Mouse (Mus musculus) midbrain, embryonic 15.5 days (tissue): Measurements from ENCODE around the gene Erbb4. TPM values are rescaled to one million over a fixed set of nuclear protein-coding genes. Genes with fewer than 3 reads are reported as not detected.

ENCODE experiments used
- ATAC-seq: fragments of 200-750 bp; cut with Nextera tagmentation; replicated peaks from 2 replicates; pipeline ENCODE4 v1.8.0; 2017; ENCODE audit warnings: moderate TSS enrichment
- H3K27ac ChIP-seq: fragments of 300-500 bp; sonication (generic); 2 replicates; pipeline ENCODE4 v1.5.1; 2015; ENCODE audit warnings: mild to moderate bottlenecking, inconsistent platforms
- H3K27me3 ChIP-seq: fragments of 300-500 bp; sonication (generic); replicated peaks from 2 replicates; pipeline ENCODE4 v1.6.1; 2015; ENCODE audit warnings: inconsistent platforms
- H3K36me3 ChIP-seq: fragments of 300-500 bp; sonication (generic); replicated peaks from 2 replicates; pipeline ENCODE4 v1.6.1; 2015; ENCODE audit warnings: inconsistent platforms
- H3K4me1 ChIP-seq: fragments of 300-500 bp; sonication (generic); 2 replicates; pipeline ENCODE4 v1.6.1; 2015; ENCODE audit warnings: inconsistent platforms
- H3K4me2 ChIP-seq: fragments of 300-500 bp; sonication (generic); 2 replicates; pipeline ENCODE4 v1.6.1; 2015; ENCODE audit warnings: inconsistent platforms, mild to moderate bottlenecking, moderate library complexity
- H3K4me3 ChIP-seq: fragments of 300-500 bp; sonication (generic); 2 replicates; pipeline ENCODE4 v1.5.1; 2015; ENCODE audit warnings: mild to moderate bottlenecking, inconsistent platforms
- H3K9ac ChIP-seq: fragments of 300-500 bp; sonication (generic); 2 replicates; pipeline ENCODE4 v1.6.1; 2015; ENCODE audit warnings: mild to moderate bottlenecking, inconsistent platforms
- H3K9me3 ChIP-seq: fragments of 300-500 bp; sonication (generic); 2 replicates; pipeline ENCODE4 v1.6.1; 2016; ENCODE audit warnings: inconsistent platforms
- WGBS: fragments of 180-500 bp; shearing (Covaris S2); methylation state at CpG from one replicate; pipeline ENCODE4 v1.1.7; 2015; ENCODE audit warnings: mixed read lengths; 5-methylcytosine and 5-hydroxymethylcytosine counted together
- polyA plus RNA-seq: library from polyadenylated mRNA; unstranded; fragments of >200 nt; fragmentation: Nextera tagmentation; extraction: Ambion mirVana; gene quantifications from 2 replicates; pipeline ENCODE4 v1.2.1, GENCODE M21; 2015

Gene Erbb4
- polyA plus RNA-seq, 1 experiment from 2014 or later, result 15.9 TPM

GRCm38 (mm10) chr1:68115721-68116120 lies 992.1 kb downstream of the Erbb4 start:
- no peaks in the 10 kb centered on the region for H3K4me1 ChIP-seq
- no peak for ATAC-seq
- H3K9me3 ChIP-seq, result no peaks in the 10 kb centered on the region
- H3K27me3 ChIP-seq, result no peaks in the 10 kb centered on the region
- H3K4me2 ChIP-seq, result no peak overlapping the region
- no peak overlapping the region for H3K4me3 ChIP-seq
- H3K9ac ChIP-seq, result no peak overlapping the region
- 80% methylated on average over 5 of the region's 5 CpGs for WGBS
- no peak overlapping the region for H3K27ac ChIP-seq
- no peaks in the 10 kb centered on the region for H3K36me3 ChIP-seq

- Histone ChIP-seq H3K27ac (no peak overlapping the region), H3K4me2 (no peak overlapping the region), H3K4me1 (no peaks in the 10 kb centered on the region), H3K4me3 (no peak overlapping the region), H3K9me3 (no peaks in the 10 kb centered on the region), H3K9ac (no peak overlapping the region), H3K36me3 (no peaks in the 10 kb centered on the region), H3K27me3 (no peaks in the 10 kb centered on the region)
- WGBS, result 71% methylated on average over 3 of the region's 3 CpGs
- ATAC-seq, result no peak
Observed at GRCm38 (mm10) chr1:68106543-68106860, 1001.4 kb downstream of the Erbb4 start.

GRCm38 (mm10) chr1:68105834-68106542 lies 1001.9 kb downstream of the Erbb4 start:
- WGBS, result 62% methylated on average over 7 of the region's 7 CpGs
- no peak for ATAC-seq
- Histone ChIP-seq H3K36me3 (no peaks in the 10 kb centered on the region), H3K9me3 (no peaks in the 10 kb centered on the region), H3K9ac (no peak overlapping the region), H3K27me3 (no peaks in the 10 kb centered on the region), H3K27ac (no peak overlapping the region), H3K4me3 (no peak overlapping the region), H3K4me2 (no peak overlapping the region), H3K4me1 (no peaks in the 10 kb centered on the region)

GRCm38 (mm10) chr1:68089623-68090022 lies 1018.2 kb downstream of the Erbb4 start:
- no peak overlapping the region for H3K4me3 ChIP-seq
- no peaks in the 10 kb centered on the region for H3K9me3 ChIP-seq
- no peak overlapping the region for H3K27ac ChIP-seq
- no peaks in the 10 kb centered on the region for H3K36me3 ChIP-seq
- no peak overlapping the region for H3K4me2 ChIP-seq
- H3K9ac ChIP-seq, result no peak overlapping the region
- ATAC-seq, result no peak
- 17% methylated on average over 1 of the region's 1 CpGs for WGBS
- H3K27me3 ChIP-seq, result no peaks in the 10 kb centered on the region
- H3K4me1 ChIP-seq, result no peaks in the 10 kb centered on the region

- WGBS, result 59% methylated on average over 4 of the region's 4 CpGs
- no peak for ATAC-seq
Observed at GRCm38 (mm10) chr1:68056494-68056893, 1051.4 kb downstream of the Erbb4 start.

GRCm38 (mm10) chr1:68054715-68055114 lies 1053.1 kb downstream of the Erbb4 start:
- ATAC-seq, result no peak
- WGBS, result 75% methylated on average over 3 of the region's 3 CpGs
- Histone ChIP-seq H3K27me3 (no peaks in the 10 kb centered on the region), H3K9me3 (no peaks in the 10 kb centered on the region), H3K4me3 (no peak overlapping the region), H3K4me2 (no peak overlapping the region), H3K9ac (no peak overlapping the region), H3K27ac (no peak overlapping the region), H3K4me1 (peaks cover 2% of the 10 kb centered on the region; the same call in 1 of the 2 replicates), H3K36me3 (no peaks in the 10 kb centered on the region)

More at GRCm38 (mm10) chr1:68056494-68056893, 1051.4 kb downstream of the Erbb4 start:
- no peak overlapping the region for H3K4me3 ChIP-seq
- no peaks in the 10 kb centered on the region for H3K9me3 ChIP-seq
- no peak overlapping the region for H3K27ac ChIP-seq
- H3K36me3 ChIP-seq, result no peaks in the 10 kb centered on the region
- H3K9ac ChIP-seq, result no peak overlapping the region
- H3K4me1 ChIP-seq, result no peaks in the 10 kb centered on the region
- H3K4me2 ChIP-seq, result no peak overlapping the region
- H3K27me3 ChIP-seq, result no peaks in the 10 kb centered on the region

- Histone ChIP-seq H3K4me1 (peaks cover 11% of the 10 kb centered on the region), H3K36me3 (no peaks in the 10 kb centered on the region), H3K4me2 (no peak overlapping the region), H3K27me3 (no peaks in the 10 kb centered on the region), H3K4me3 (no peak overlapping the region), H3K27ac (0 out of 2 replicates have a peak overlapping the region, but pooled peaks have one; percentile 25), H3K9ac (no peak overlapping the region), H3K9me3 (no peaks in the 10 kb centered on the region)
- WGBS, result 54% methylated on average over 6 of the region's 6 CpGs
- no peak for ATAC-seq
Observed at GRCm38 (mm10) chr1:68049856-68050255, 1058.0 kb downstream of the Erbb4 start.

GRCm38 (mm10) chr1:68047139-68047538 lies 1060.7 kb downstream of the Erbb4 start:
- peak overlapping the region; percentile 32 for H3K4me3 ChIP-seq
- peaks cover 11% of the 10 kb centered on the region for H3K4me1 ChIP-seq
- WGBS, result 5% methylated on average over 5 of the region's 5 CpGs
- no peak overlapping the region for H3K9ac ChIP-seq
- H3K9me3 ChIP-seq, result no peaks in the 10 kb centered on the region
- peak overlapping the region; percentile 48 for H3K4me2 ChIP-seq
- peak overlapping the region; percentile 48 for H3K27ac ChIP-seq
- no peaks in the 10 kb centered on the region for H3K36me3 ChIP-seq
- ATAC-seq, result peak; percentile 86
- H3K27me3 ChIP-seq, result no peaks in the 10 kb centered on the region

- peak overlapping the region; percentile 48 for H3K27ac ChIP-seq
- H3K9ac ChIP-seq, result peak overlapping the region; percentile 27; the same call in 1 of the 2 replicates
- peak overlapping the region; percentile 48 for H3K4me2 ChIP-seq
- H3K27me3 ChIP-seq, result no peaks in the 10 kb centered on the region
- H3K9me3 ChIP-seq, result no peaks in the 10 kb centered on the region
- no peaks in the 10 kb centered on the region for H3K36me3 ChIP-seq
- H3K4me1 ChIP-seq, result peaks cover 11% of the 10 kb centered on the region
- under 1% methylated on average over 7 of the region's 7 CpGs for WGBS
- peak; percentile 95 for ATAC-seq
- peak overlapping the region; percentile 32 for H3K4me3 ChIP-seq
Observed at GRCm38 (mm10) chr1:68046551-68046970, 1061.3 kb downstream of the Erbb4 start.

- no peaks in the 10 kb centered on the region for H3K4me1 ChIP-seq
- H3K36me3 ChIP-seq, result no peaks in the 10 kb centered on the region
- H3K4me2 ChIP-seq, result no peak overlapping the region
- no peak overlapping the region for H3K9ac ChIP-seq
- H3K9me3 ChIP-seq, result no peaks in the 10 kb centered on the region
- H3K27ac ChIP-seq, result no peak overlapping the region
- no peaks in the 10 kb centered on the region for H3K27me3 ChIP-seq
- no peak for ATAC-seq
- H3K4me3 ChIP-seq, result no peak overlapping the region
Observed at GRCm38 (mm10) chr1:68024086-68024940, 1083.5 kb downstream of the Erbb4 start.

GRCm38 (mm10) chr1:68020020-68020419 lies 1087.8 kb downstream of the Erbb4 start:
- H3K9me3 ChIP-seq, result no peaks in the 10 kb centered on the region
- H3K4me1 ChIP-seq, result no peaks in the 10 kb centered on the region
- 96% methylated on average over 1 of the region's 1 CpGs for WGBS

GRCm38 (mm10) chr1:68019618-68020017 lies 1088.2 kb downstream of the Erbb4 start:
- Histone ChIP-seq H3K4me3 (no peak overlapping the region), H3K4me1 (no peaks in the 10 kb centered on the region), H3K9me3 (no peaks in the 10 kb centered on the region), H3K4me2 (no peak overlapping the region), H3K27ac (no peak overlapping the region), H3K36me3 (no peaks in the 10 kb centered on the region), H3K9ac (no peak overlapping the region), H3K27me3 (no peaks in the 10 kb centered on the region)
- 90% methylated on average over 3 of the region's 3 CpGs for WGBS
- ATAC-seq, result no peak

More at GRCm38 (mm10) chr1:68020020-68020419, 1087.8 kb downstream of the Erbb4 start:
- no peak overlapping the region for H3K4me2 ChIP-seq
- no peak for ATAC-seq
- H3K9ac ChIP-seq, result no peak overlapping the region
- no peaks in the 10 kb centered on the region for H3K36me3 ChIP-seq
- H3K27ac ChIP-seq, result no peak overlapping the region
- no peaks in the 10 kb centered on the region for H3K27me3 ChIP-seq
- no peak overlapping the region for H3K4me3 ChIP-seq
